Mouse (Mus musculus) stomach, postnatal 0 days (tissue): Measurements from ENCODE around the gene Hic1.

ENCODE experiments used
- CTCF ChIP-seq: IDR thresholded peaks from 2 replicates; pipeline ENCODE4 v1.5.1; 2016; ENCODE audit warnings: antibody characterized with exemption, low read depth, mild to moderate bottlenecking, moderate library complexity
- EP300 ChIP-seq: optimal IDR thresholded peaks from 2 replicates; pipeline ENCODE3; 2016; ENCODE audit warnings: antibody characterized with exemption

DNA sequence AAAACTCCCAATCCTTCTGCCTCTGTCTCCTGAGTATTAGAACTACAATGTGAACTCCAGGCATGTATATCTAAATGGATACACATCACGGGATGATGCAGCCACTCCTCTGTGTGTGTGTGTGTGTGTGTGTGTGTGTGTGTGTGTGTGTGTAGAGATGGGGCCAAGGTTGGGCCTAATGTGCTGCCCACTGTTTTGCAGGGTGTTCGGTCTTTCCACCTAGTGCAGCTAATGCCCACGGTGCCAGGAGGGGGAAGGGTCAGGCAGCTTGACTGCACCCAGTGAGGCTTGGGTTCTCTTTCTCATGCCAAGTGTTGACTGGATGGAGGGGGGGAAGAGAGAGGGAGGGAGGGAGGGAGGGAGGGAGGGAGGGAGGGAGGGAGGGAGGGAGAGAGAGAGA, 43.6 kb upstream of the Hic1 start:
- no peak for TF ChIP-seq CTCF
- TF ChIP-seq EP300 = no peak
